Mouse (Mus musculus) left cerebral cortex, postnatal 14 days (tissue): ENCODE measurements around the gene Pygb. TPM values are rescaled to one million over a fixed set of nuclear protein-coding genes. Genes with fewer than 3 reads are reported as not detected.

Experiments
- DNase-seq, 2 experiments: peaks; one replicate each; pipeline ENCODE4 v3.0.0; 2021 to 2022; ENCODE audit warnings: low spot score in 2 of 2, mixed read lengths in 1 of 2
- intact Hi-C: fragments of 180-260 bp; cut with DNase I; formaldehyde crosslinking; loops from one replicate; pipeline ENCODE4 v1.15.1; 2025
- long read RNA-seq, 2 experiments: library from polyadenylated mRNA; stranded (forward); transcript quantifications; one replicate each; pipeline ENCODE4 v2.0.0; 2021
- total RNA-seq, 2 experiments: library from RNA; stranded (reverse); gene quantifications; 2 replicates each; pipeline ENCODE4 v1.2.3; 2021

Pygb gene
- 100 to 1,000 TPM; 120 to 124 TPM for total RNA-seq
- long read RNA-seq, experiment 1, transcript Pygb-201 (20 exons, 3,909 nt), result major isoform, 120 of 149 reads
- long read RNA-seq, experiment 1, partial matches to known transcripts, result 19 of 149 reads
- long read RNA-seq, experiment 1, other reads (novel, unspliced or antisense), result 10 of 149 reads
- long read RNA-seq, experiment 2, transcript Pygb-201 (20 exons, 3,909 nt), result major isoform, 117 of 142 reads
- long read RNA-seq, experiment 2, partial matches to known transcripts, result 16 of 142 reads
- long read RNA-seq, experiment 2, other reads (novel, unspliced or antisense), result 8 of 142 reads

- intact Hi-C loops, result no loop called here
These were observed at the start of gene Pygb for GRCm38 (mm10) chr2:150786251-150787180. Pygb (plus strand) TSS chr2:150786735.

GRCm38 (mm10) chr2:150737881-150738280 is 48.7 kb upstream of the Pygb start:
- no peak for DNase-seq
- intact Hi-C loops, result no loop called here

More at GRCm38 (mm10) chr2:150786251-150787180, at the start of gene Pygb:
- peak; percentile 81 to 87 for DNase-seq

GRCm38 (mm10) chr2:150740145-150740841 is 46.2 kb upstream of the Pygb start:
- DNase-seq, result no peak
- intact Hi-C loops, result loop anchor here (1.0 kb wide), 1 partner anchor 62 kb away; no protein-coding TSS in a partner anchor

- intact Hi-C loops, result no loop called here
These were observed 45.1 kb upstream of the Pygb start for GRCm38 (mm10) chr2:150741405-150741804.

GRCm38 (mm10) chr2:150745016-150745415 is 41.5 kb upstream of the Pygb start:
- DNase-seq, result no peak
- intact Hi-C loops, result loop anchor here (5.0 kb wide), 1 partner anchor 188 kb away; no protein-coding TSS in a partner anchor

More at GRCm38 (mm10) chr2:150741405-150741804, 45.1 kb upstream of the Pygb start:
- no peak for DNase-seq

GRCm38 (mm10) chr2:150748854-150749253 is 37.7 kb upstream of the Pygb start, which contains the start of gene Entpd6:
Entpd6 (plus strand) TSS chr2:150749042.
- DNase-seq, result peak; percentile 98 to 99
- intact Hi-C loops, result loop anchor here (2.0 to 5.0 kb wide), 2 partner anchors 140 to 192 kb away; partner anchors contain the start of gene Apmap

- intact Hi-C loops, result loop anchor here (2.0 to 5.0 kb wide), 2 partner anchors 140 to 192 kb away; partner anchors contain the start of gene Apmap
- no peak for DNase-seq
These were observed 37.3 kb upstream of the Pygb start for GRCm38 (mm10) chr2:150749283-150749682.

- intact Hi-C loops, result no loop called here
These were observed 36.2 kb upstream of the Pygb start for GRCm38 (mm10) chr2:150750129-150750979.

GRCm38 (mm10) chr2:150755016-150755415 is 31.5 kb upstream of the Pygb start:
- DNase-seq, result no peak
- intact Hi-C loops, result no loop called here

More at GRCm38 (mm10) chr2:150750129-150750979, 36.2 kb upstream of the Pygb start:
- DNase-seq, result no peak

GRCm38 (mm10) chr2:150761476-150761875 is 25.1 kb upstream of the Pygb start:
- intact Hi-C loops, result no loop called here

GRCm38 (mm10) chr2:150765619-150766018 is 20.9 kb upstream of the Pygb start:
- peak; percentile 48 to 62 for DNase-seq
- intact Hi-C loops, result no loop called here

More at GRCm38 (mm10) chr2:150761476-150761875, 25.1 kb upstream of the Pygb start:
- DNase-seq, result no peak

- DNase-seq, result no peak
- intact Hi-C loops, result no loop called here
These were observed 20.3 kb upstream of the Pygb start for GRCm38 (mm10) chr2:150766083-150766862.

- DNase-seq, result no peak
- intact Hi-C loops, result no loop called here
These were observed 17.9 kb upstream of the Pygb start for GRCm38 (mm10) chr2:150768678-150769077.

GRCm38 (mm10) chr2:150770747-150771146 is 15.8 kb upstream of the Pygb start:
- DNase-seq, result no peak
- intact Hi-C loops, result no loop called here

GRCm38 (mm10) chr2:150771169-150771568 is 15.4 kb upstream of the Pygb start:
- intact Hi-C loops, result no loop called here

GRCm38 (mm10) chr2:150771996-150772395 is 14.5 kb upstream of the Pygb start:
- intact Hi-C loops, result no loop called here

More at GRCm38 (mm10) chr2:150771169-150771568, 15.4 kb upstream of the Pygb start:
- DNase-seq, result no peak

GRCm38 (mm10) chr2:150772466-150773119 is 13.9 kb upstream of the Pygb start:
- intact Hi-C loops, result no loop called here
- no peak for DNase-seq

More at GRCm38 (mm10) chr2:150771996-150772395, 14.5 kb upstream of the Pygb start:
- DNase-seq, result no peak
